Mouse (Mus musculus): ENCODE measurements around the gene Uqcr11. TPM values are rescaled to one million over a fixed set of nuclear protein-coding genes. Genes with fewer than 3 reads are reported as not detected.

Uqcr11 gene
- polyA plus RNA-seq (2017; shearing (Covaris generic)) = 302 TPM

DNA sequence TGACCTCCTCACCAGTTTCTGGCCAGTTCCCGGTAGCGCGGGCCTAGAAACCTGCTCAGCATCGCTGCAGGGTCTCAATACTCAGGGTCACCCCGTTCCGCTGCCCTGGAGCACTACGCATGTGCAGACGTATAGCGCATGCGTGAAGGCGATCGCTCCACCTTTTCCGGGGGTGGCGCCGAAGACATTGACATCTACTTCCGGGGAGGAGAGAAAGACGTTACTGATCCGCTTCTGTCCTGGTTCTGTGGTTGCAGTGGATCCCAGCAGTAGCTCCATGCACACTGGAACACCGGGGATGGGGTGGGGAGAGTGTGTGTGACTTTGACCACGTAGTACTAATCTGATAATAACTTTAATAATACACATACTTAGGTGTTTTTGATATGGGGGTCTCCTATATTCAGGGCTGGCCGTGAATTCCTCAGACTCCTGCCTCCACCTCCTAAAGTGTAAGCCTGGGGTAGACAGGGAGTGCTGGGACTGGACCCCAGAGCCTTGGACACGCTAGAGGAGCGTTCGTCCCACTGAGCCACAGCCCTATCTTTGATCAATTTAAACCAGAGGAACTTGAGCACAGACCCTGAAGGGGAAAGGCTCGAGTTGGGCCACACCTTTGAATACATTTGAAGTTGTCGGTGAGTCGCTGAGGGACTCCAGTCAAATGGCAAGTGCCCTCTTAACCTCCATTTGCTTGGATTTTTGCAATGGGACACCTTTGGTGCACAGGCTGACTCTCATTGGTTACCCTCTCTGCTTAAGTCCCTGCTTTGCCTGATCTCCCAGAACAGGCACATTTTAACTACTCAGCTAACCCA is at the start of gene Uqcr11:
TSS of gene Uqcr11 (minus strand) at position 147 of the 818 bp plus-strand sequence.

DNA sequence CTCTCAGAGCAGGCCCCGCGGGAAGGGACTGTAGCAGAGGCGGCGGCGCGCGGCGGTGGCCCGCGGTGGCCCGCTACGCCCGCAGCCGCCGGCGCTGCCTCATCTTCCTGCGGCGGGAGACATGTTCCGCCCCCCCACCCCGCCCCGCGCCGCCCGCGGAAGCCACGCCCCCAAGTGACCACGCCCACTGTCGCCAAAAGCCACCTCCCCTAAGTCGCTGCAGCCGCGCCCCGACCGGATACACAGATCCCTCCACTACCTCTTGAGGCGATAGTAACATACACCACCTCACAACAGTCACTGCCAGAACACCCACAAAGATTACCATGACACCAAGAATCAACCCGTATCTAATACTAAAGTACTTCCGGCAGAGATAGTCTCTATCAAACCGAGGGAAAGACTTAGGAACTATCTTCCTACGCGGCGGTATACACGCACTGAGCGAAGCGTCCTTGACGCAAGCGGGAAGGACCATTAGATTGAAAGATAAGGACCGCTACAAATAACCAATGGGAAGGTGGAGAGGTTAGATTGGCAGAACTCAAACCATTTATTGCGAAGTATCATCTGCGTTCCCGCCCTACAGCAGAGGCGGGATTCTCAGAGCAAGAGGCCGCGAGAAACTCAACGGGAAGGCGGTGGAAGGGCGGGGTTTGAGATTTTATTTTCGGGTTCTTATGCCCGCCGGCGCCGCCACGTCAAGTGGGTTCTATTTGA is 27.0 kb upstream of the Uqcr11 start, which contains the start of gene Tcf3:
TSS of gene Tcf3 (minus strand) at position 135 of the 720 bp plus-strand sequence.

DNA sequence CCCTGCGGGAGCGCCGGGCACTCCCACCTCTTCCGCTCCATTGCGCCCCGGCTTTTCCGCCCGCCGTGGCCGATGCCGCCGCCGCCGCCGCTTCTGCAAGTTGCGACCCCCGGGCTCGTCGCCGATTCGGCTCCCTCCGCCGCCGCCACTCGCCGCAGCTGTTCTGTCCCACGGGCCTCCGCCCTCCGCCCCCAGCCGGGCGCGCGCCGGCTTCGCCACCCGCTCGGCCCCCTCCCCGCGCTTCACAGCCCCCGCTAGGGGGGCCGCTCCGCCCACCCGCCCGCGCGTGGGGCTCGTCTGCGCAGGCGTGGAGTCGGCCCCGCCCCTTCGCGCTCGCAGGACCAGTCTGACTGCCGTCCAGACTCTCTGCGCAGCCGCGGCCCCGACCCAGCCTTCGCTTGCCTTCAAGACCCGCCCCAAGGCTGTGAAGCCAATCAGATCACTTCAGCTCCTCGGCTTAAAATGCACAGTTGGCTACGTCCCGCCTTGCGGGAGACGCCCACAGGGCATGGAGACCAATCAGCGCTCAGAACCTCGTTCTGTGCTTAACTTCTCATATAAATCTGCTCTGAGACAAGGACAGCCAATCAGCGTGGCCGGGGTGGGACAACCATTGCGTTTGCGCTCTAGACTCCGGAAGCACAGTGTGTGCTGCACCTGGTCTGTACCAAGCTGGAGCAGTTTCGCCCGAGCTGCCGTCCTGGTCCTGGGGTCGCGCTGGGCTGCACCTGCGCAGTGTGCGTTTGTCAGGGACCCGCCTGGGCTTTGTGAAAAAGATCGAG is 7.2 kb downstream of the Uqcr11 start, which contains the start of gene Mbd3:
TSS of gene Mbd3 (minus strand) at position 360 of the 782 bp plus-strand sequence.

DNA sequence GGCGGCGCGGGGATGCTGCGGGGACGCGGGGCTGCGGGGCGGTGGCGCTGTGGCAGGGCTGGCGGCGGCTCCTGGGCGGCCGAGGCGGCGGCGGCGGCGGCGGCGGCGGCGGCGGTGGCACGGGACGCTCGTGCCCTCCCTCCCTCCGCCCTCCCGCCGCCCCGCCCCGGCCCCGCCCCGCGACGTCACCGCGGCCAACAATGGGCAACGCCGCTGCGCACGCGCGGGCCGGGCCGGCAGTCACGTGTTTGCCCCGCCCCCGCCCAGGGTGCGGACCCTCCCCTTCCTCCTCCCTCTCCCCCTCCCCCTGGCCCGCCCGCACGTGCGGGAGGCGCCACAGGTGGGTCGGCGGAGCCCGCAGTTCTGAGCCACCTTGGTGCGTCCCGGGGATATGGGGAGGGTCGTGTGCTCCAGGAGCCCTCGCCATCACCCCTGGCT is 19.1 kb downstream of the Uqcr11 start, which contains the start of gene Mex3d:
TSS of gene Mex3d (minus strand) at position 138 of the 438 bp plus-strand sequence.

DNA sequence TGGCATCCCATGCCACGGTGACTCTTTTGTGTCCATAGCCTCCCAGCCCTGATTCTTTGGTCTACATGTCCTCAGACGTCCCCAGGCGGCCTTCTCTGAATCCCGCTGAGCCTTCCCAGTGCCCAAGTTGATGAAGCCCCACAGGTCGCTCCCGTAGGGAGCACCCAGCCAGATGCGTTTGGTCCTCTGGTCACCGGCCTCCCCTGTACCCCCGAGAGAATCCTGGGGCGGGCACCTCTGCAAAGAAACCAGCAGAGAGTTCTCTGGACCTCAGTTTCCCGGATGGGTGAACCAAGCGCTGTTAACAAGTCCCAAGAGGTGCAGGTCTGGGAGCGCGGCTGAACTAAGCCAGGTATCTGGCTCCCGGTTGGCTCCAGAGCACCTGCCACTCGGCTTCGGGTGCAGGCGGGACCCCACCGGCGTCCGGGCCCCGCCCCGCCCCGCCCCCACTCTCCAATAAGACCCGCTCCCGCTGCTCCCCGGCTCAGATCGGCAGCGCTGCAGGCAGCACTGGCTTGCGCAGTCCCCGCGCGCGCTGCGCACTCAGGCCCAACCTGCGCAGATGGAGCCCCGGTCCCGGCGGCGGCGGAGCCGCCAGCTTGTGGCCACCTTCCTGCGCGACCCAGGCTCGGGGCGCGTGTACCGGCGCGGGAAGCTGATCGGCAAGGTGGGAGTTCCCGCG is 50.5 kb downstream of the Uqcr11 start, which contains the start of gene Plk5:
TSS of gene Plk5 (plus strand) at position 459 of the 682 bp plus-strand sequence.

Other genes starting within 250 kb of the Uqcr11 start
- gene Cirbp, start 240.8 kb downstream of the Uqcr11 start, polyA plus RNA-seq (2017; shearing (Covaris generic)) = 100 TPM
- 31.4 TPM for gene 1600002K03Rik, start 233.9 kb downstream of the Uqcr11 start, polyA plus RNA-seq (2017; shearing (Covaris generic))
- gene Efna2, start 227.3 kb downstream of the Uqcr11 start, polyA plus RNA-seq (2017; shearing (Covaris generic)) = 0.46 TPM
- gene Mum1, start 180.4 kb downstream of the Uqcr11 start, polyA plus RNA-seq (2017; shearing (Covaris generic)) = 112 TPM
- 282 TPM for gene Ndufs7, start 157.7 kb downstream of the Uqcr11 start, polyA plus RNA-seq (2017; shearing (Covaris generic))
- 1.6 TPM for gene Gamt, start 145.8 kb downstream of the Uqcr11 start, polyA plus RNA-seq (2017; shearing (Covaris generic))
- gene Dazap1, start 145.3 kb downstream of the Uqcr11 start, polyA plus RNA-seq (2017; shearing (Covaris generic)) = 50.4 TPM
- gene Rps15, start 114.4 kb downstream of the Uqcr11 start, polyA plus RNA-seq (2017; shearing (Covaris generic)) = 984 TPM
- 0.18 TPM for gene Apc2, start 110.9 kb downstream of the Uqcr11 start, polyA plus RNA-seq (2017; shearing (Covaris generic))
- gene 2310011J03Rik, start 86.3 kb downstream of the Uqcr11 start, polyA plus RNA-seq (2017; shearing (Covaris generic)) = 82.1 TPM
- 15.5 TPM for gene Pcsk4, start 77.3 kb downstream of the Uqcr11 start, polyA plus RNA-seq (2017; shearing (Covaris generic))
- gene Reep6, start 76.9 kb downstream of the Uqcr11 start, polyA plus RNA-seq (2017; shearing (Covaris generic)) = 0.31 TPM
- not detected for gene Adamtsl5, start 58.4 kb downstream of the Uqcr11 start, polyA plus RNA-seq (2017; shearing (Covaris generic))
- gene Plk5, start 50.4 kb downstream of the Uqcr11 start, polyA plus RNA-seq (2017; shearing (Covaris generic)) = not detected
- gene Mex3d, start 19.2 kb downstream of the Uqcr11 start, polyA plus RNA-seq (2017; shearing (Covaris generic)) = 0.16 TPM
- 36.7 TPM for gene Mbd3, start 7.3 kb downstream of the Uqcr11 start, polyA plus RNA-seq (2017; shearing (Covaris generic))
- 23.0 TPM for gene Tcf3, start 26.8 kb upstream of the Uqcr11 start, polyA plus RNA-seq (2017; shearing (Covaris generic))
- gene Onecut3, start 88.0 kb upstream of the Uqcr11 start, polyA plus RNA-seq (2017; shearing (Covaris generic)) = not detected
- gene Atp8b3, start 132.3 kb upstream of the Uqcr11 start, polyA plus RNA-seq (2017; shearing (Covaris generic)) = 0.07 TPM
- 47.1 TPM for gene Rexo1, start 154.7 kb upstream of the Uqcr11 start, polyA plus RNA-seq (2017; shearing (Covaris generic))
- 1.1 TPM for gene Klf16, start 170.5 kb upstream of the Uqcr11 start, polyA plus RNA-seq (2017; shearing (Covaris generic))
- 28.7 TPM for gene Abhd17a, start 183.5 kb upstream of the Uqcr11 start, polyA plus RNA-seq (2017; shearing (Covaris generic))
- 115 TPM for gene Scamp4, start 196.0 kb upstream of the Uqcr11 start, polyA plus RNA-seq (2017; shearing (Covaris generic))
- gene Adat3, start 196.1 kb upstream of the Uqcr11 start, polyA plus RNA-seq (2017; shearing (Covaris generic)) = 4.6 TPM
- 12.7 TPM for gene Gm49322, start 199.2 kb upstream of the Uqcr11 start, polyA plus RNA-seq (2017; shearing (Covaris generic))
- 8.2 TPM for gene Csnk1g2, start 216.0 kb upstream of the Uqcr11 start, polyA plus RNA-seq (2017; shearing (Covaris generic))